Comparison of ENCODE assay signal across 9 mouse cellular contexts in the genomic region with DNA sequence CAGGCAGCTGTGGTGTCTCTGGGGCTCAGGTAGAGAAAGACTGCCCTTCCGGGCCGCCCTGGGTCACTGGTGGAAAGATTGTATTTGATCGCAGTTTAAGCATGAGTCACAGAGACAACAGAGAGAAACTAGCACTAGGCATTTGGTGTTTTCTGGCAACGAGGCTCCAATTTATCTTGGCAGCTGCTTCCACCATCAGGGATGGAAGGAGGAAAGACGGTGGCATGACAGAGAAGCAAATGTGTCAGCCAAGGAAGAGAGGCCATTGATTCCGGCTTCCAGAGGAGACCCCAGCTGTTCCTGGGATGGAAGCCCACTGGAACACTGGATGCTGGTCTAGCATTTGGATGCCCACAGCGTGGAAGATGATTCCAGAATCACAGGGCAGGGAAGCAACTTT.
DNase-seq lines count a peak whose midpoint lies in the region.
"Had no signal": no experiment of that assay in that cellular context is flagged by ENCODE, and none has a peak within 500 bp of the region (broad histone marks: within the 10 kb centered on the region; RNA-seq: fewer than 3 reads in every experiment).

No protein-coding gene starts in this region.

- intact Hi-C loops in left cerebral cortex, postnatal 14 days (cut with DNase I), result no loop called here

- peak; percentile 11 to 43 for DNase-seq in left cerebral cortex, postnatal 14 days (ENCODE audit: low spot score in 2 of 2)
- DNase-seq in left cerebral cortex, adult 11 months (ENCODE audit: low spot score), result no peak
- peak; percentile 37 for DNase-seq in cerebellum, adult 11 months
- peak; percentile 59 to 66 for DNase-seq in cerebellum, postnatal 25 days
- DNase-seq in layer of hippocampus, postnatal 25 days (ENCODE audit: extremely low spot score in 1 of 2, low spot score in 1 of 2), result peak; percentile 29 to 41
- no peak for DNase-seq in urinary bladder, adult 2 months (ENCODE audit: low spot score)
- DNase-seq in c-Kit-positive CD71-positive TER-119-positive erythroid progenitor cells, embryonic 14.5 days (ENCODE audit: low spot score), result no peak
- DNase-seq: heart, adult 18-20 months; thymus, postnatal 4 days had no signal

Comparison
In these comparisons a context has a peak if more than half of its experiments do, and no peak if none do; other contexts are left out.
1. DNase-seq: peak in left cerebral cortex, postnatal 14 days (2 of 2), cerebellum, adult 11 months (single experiment), cerebellum, postnatal 25 days (2 of 2) and layer of hippocampus, postnatal 25 days (2 of 2); none in left cerebral cortex, adult 11 months (single experiment), urinary bladder, adult 2 months (single experiment) and c-Kit-positive CD71-positive TER-119-positive erythroid progenitor cells, embryonic 14.5 days (single experiment).